Mouse (Mus musculus): ENCODE measurements around the gene Smox.

- TF ChIP-seq CTCF (IDR thresholded peaks at IDR 0.05; ENCODE audit: control insufficient read depth, insufficient read depth, low read length) (no peak), POLR2A (IDR thresholded peaks at IDR 0.05; ENCODE audit: borderline replicate concordance, control insufficient read depth, low read depth, low read length) (no peak)
These were observed 29.4 kb downstream of the Smox start for GRCm38 (mm10) chr2:131520743-131521142.

Data from bone marrow, adult 2 months (tissue).